Mouse (Mus musculus): Measurements from ENCODE around the gene Olfr1424. TPM values are rescaled to one million over a fixed set of nuclear protein-coding genes. Genes with fewer than 3 reads are reported as not detected.

The Olfr1424 gene
- polyA plus RNA-seq (2014; fragmentation: Illumina TruSeq; extraction: RNeasy Lipid Tissue Mini Kit (QIAGEN cat#74804)): not detected

GRCm38 (mm10) chr19:12062582-12062981 lies at the start of gene Olfr1424:
Olfr1424 (minus strand) TSS chr19:12062682.

GRCm38 (mm10) chr19:12103234-12103633 lies 40.8 kb upstream of the Olfr1424 start, which contains the start of gene Olfr1427:
Olfr1427 (minus strand) TSS chr19:12103334.

GRCm38 (mm10) chr19:12091913-12092312 lies 29.4 kb upstream of the Olfr1424 start, which contains the start of gene Olfr1426:
Olfr1426 (minus strand) TSS chr19:12092013.

GRCm38 (mm10) chr19:12077631-12078030 lies 15.1 kb upstream of the Olfr1424 start, which contains the start of gene Olfr1425:
Olfr1425 (minus strand) TSS chr19:12077731.

GRCm38 (mm10) chr19:12041217-12041616 lies 21.3 kb downstream of the Olfr1424 start, which contains the start of gene Olfr1423:
Olfr1423 (minus strand) TSS chr19:12041317.

Other genes with a start within 250 kb of the Olfr1424 start
- 11.1 TPM for gene Stx3, start 243.3 kb downstream of the Olfr1424 start, polyA plus RNA-seq (2014; fragmentation: Illumina TruSeq; extraction: RNeasy Lipid Tissue Mini Kit (QIAGEN cat#74804))
- gene Olfr1417, start 223.5 kb downstream of the Olfr1424 start, polyA plus RNA-seq (2014; fragmentation: Illumina TruSeq; extraction: RNeasy Lipid Tissue Mini Kit (QIAGEN cat#74804)): not detected
- not detected for gene Olfr1418, start 201.6 kb downstream of the Olfr1424 start, polyA plus RNA-seq (2014; fragmentation: Illumina TruSeq; extraction: RNeasy Lipid Tissue Mini Kit (QIAGEN cat#74804))
- not detected for gene Olfr1419, start 187.6 kb downstream of the Olfr1424 start, polyA plus RNA-seq (2014; fragmentation: Illumina TruSeq; extraction: RNeasy Lipid Tissue Mini Kit (QIAGEN cat#74804))
- not detected for gene Olfr1420, start 176.1 kb downstream of the Olfr1424 start, polyA plus RNA-seq (2014; fragmentation: Illumina TruSeq; extraction: RNeasy Lipid Tissue Mini Kit (QIAGEN cat#74804))
- 52.3 TPM for gene Patl1, start 150.3 kb downstream of the Olfr1424 start, polyA plus RNA-seq (2014; fragmentation: Illumina TruSeq; extraction: RNeasy Lipid Tissue Mini Kit (QIAGEN cat#74804))
- 28.6 TPM for gene Osbp, start 96.7 kb downstream of the Olfr1424 start, polyA plus RNA-seq (2014; fragmentation: Illumina TruSeq; extraction: RNeasy Lipid Tissue Mini Kit (QIAGEN cat#74804))
- not detected for gene Olfr1423, start 21.4 kb downstream of the Olfr1424 start, polyA plus RNA-seq (2014; fragmentation: Illumina TruSeq; extraction: RNeasy Lipid Tissue Mini Kit (QIAGEN cat#74804))
- not detected for gene Olfr1425, start 15.0 kb upstream of the Olfr1424 start, polyA plus RNA-seq (2014; fragmentation: Illumina TruSeq; extraction: RNeasy Lipid Tissue Mini Kit (QIAGEN cat#74804))
- gene Olfr1426, start 29.3 kb upstream of the Olfr1424 start, polyA plus RNA-seq (2014; fragmentation: Illumina TruSeq; extraction: RNeasy Lipid Tissue Mini Kit (QIAGEN cat#74804)): not detected
- not detected for gene Olfr1427, start 40.7 kb upstream of the Olfr1424 start, polyA plus RNA-seq (2014; fragmentation: Illumina TruSeq; extraction: RNeasy Lipid Tissue Mini Kit (QIAGEN cat#74804))
- not detected for gene Olfr1428, start 53.2 kb upstream of the Olfr1424 start, polyA plus RNA-seq (2014; fragmentation: Illumina TruSeq; extraction: RNeasy Lipid Tissue Mini Kit (QIAGEN cat#74804))
- not detected for gene Olfr76, start 60.5 kb upstream of the Olfr1424 start, polyA plus RNA-seq (2014; fragmentation: Illumina TruSeq; extraction: RNeasy Lipid Tissue Mini Kit (QIAGEN cat#74804))
- gene Olfr1555-ps1, start 107.4 kb upstream of the Olfr1424 start, polyA plus RNA-seq (2014; fragmentation: Illumina TruSeq; extraction: RNeasy Lipid Tissue Mini Kit (QIAGEN cat#74804)): not detected
- not detected for gene Olfr1431, start 138.0 kb upstream of the Olfr1424 start, polyA plus RNA-seq (2014; fragmentation: Illumina TruSeq; extraction: RNeasy Lipid Tissue Mini Kit (QIAGEN cat#74804))
- gene Olfr1432, start 169.9 kb upstream of the Olfr1424 start, polyA plus RNA-seq (2014; fragmentation: Illumina TruSeq; extraction: RNeasy Lipid Tissue Mini Kit (QIAGEN cat#74804)): not detected
- not detected for gene Olfr262, start 179.0 kb upstream of the Olfr1424 start, polyA plus RNA-seq (2014; fragmentation: Illumina TruSeq; extraction: RNeasy Lipid Tissue Mini Kit (QIAGEN cat#74804))
- gene Olfr235, start 198.3 kb upstream of the Olfr1424 start, polyA plus RNA-seq (2014; fragmentation: Illumina TruSeq; extraction: RNeasy Lipid Tissue Mini Kit (QIAGEN cat#74804)): not detected
- gene Olfr1434, start 217.2 kb upstream of the Olfr1424 start, polyA plus RNA-seq (2014; fragmentation: Illumina TruSeq; extraction: RNeasy Lipid Tissue Mini Kit (QIAGEN cat#74804)): not detected
- gene Olfr1436, start 236.4 kb upstream of the Olfr1424 start, polyA plus RNA-seq (2014; fragmentation: Illumina TruSeq; extraction: RNeasy Lipid Tissue Mini Kit (QIAGEN cat#74804)): not detected